Mouse (Mus musculus) adrenal gland, postnatal 10 days (tissue): ENCODE data around the gene Emx1. TPM values are rescaled to one million over a fixed set of nuclear protein-coding genes. Genes with fewer than 3 reads are reported as not detected.

ENCODE experiments used
- DNase-seq: peaks from one replicate; pipeline ENCODE4 v3.0.0; 2021; ENCODE audit warnings: mixed read lengths
- total RNA-seq, 2 experiments: library from RNA; stranded (reverse); gene quantifications; 2 replicates each; pipeline ENCODE4 v1.2.3; 2021

The Emx1 gene
- total RNA-seq, 2 experiments from 2014 or later: not detected

GRCm38 (mm10) chr6:85230762-85231161, 43.5 kb downstream of the Emx1 start:
- DNase-seq: no peak

- DNase-seq: no peak
Observed at GRCm38 (mm10) chr6:85231469-85231868, 44.2 kb downstream of the Emx1 start.

- DNase-seq: no peak
Observed at GRCm38 (mm10) chr6:85232045-85232444, 44.8 kb downstream of the Emx1 start.

- DNase-seq: peak; percentile 50
Observed at GRCm38 (mm10) chr6:85232836-85233623, 45.8 kb downstream of the Emx1 start.

GRCm38 (mm10) chr6:85234796-85235195, 47.6 kb downstream of the Emx1 start:
- DNase-seq: no peak

GRCm38 (mm10) chr6:85237001-85237400, 49.8 kb downstream of the Emx1 start:
- peak; percentile 52 for DNase-seq

- DNase-seq: no peak
Observed at GRCm38 (mm10) chr6:85237595-85238337, 50.5 kb downstream of the Emx1 start.

- DNase-seq: peak; percentile 89
Observed at GRCm38 (mm10) chr6:85239044-85239489, 51.8 kb downstream of the Emx1 start.

GRCm38 (mm10) chr6:85249821-85250220, 62.6 kb downstream of the Emx1 start:
- no peak for DNase-seq

GRCm38 (mm10) chr6:85250811-85251241, 63.6 kb downstream of the Emx1 start:
- DNase-seq: peak; percentile 83

- DNase-seq: no peak
Observed at GRCm38 (mm10) chr6:85252251-85253058, 65.2 kb downstream of the Emx1 start.

GRCm38 (mm10) chr6:85253275-85253674, 66.0 kb downstream of the Emx1 start:
- no peak for DNase-seq

Other genes starting within 250 kb of the Emx1 start
- gene Exoc6b, start 117.9 kb upstream of the Emx1 start, total RNA-seq: 10 to 100 TPM; 27.3 to 40.3 TPM
- 10 to 100 TPM; 72.1 to 75.5 TPM for gene Spr, start 49.7 kb upstream of the Emx1 start, total RNA-seq
- 10 to 100 TPM; 21.5 to 23.1 TPM for gene Sfxn5, start 146.0 kb downstream of the Emx1 start, total RNA-seq
- gene Rab11fip5, start 187.2 kb downstream of the Emx1 start, total RNA-seq: 10 to 100 TPM; 24.5 to 32.4 TPM
- gene Noto, start 236.4 kb downstream of the Emx1 start, total RNA-seq: not detected
- 10 to 100 TPM; 25.7 to 26.7 TPM for gene Smyd5, start 244.6 kb downstream of the Emx1 start, total RNA-seq